Mouse (Mus musculus): ENCODE measurements at regions not wholly inside any gene's neighbourhood (a gene's known extent, or its start where the extent isn't known, plus 50 kb on each side); places are given as distances from the start of the nearest gene placed in this dataset.

GRCm38 (mm10) chr5:82396632-82397234 lies 958.3 kb downstream of the Tecrl start:
- no peak for TF ChIP-seq HCFC1 (IDR thresholded peaks at IDR 0.05; ENCODE audit: low read depth, low read length)
- no peak for TF ChIP-seq NRF1 (IDR thresholded peaks at IDR 0.05; ENCODE audit: insufficient read depth, low read depth, low read length, poor library complexity, severe bottlenecking)
- no peak for TF ChIP-seq CHD2 (IDR thresholded peaks at IDR 0.05; ENCODE audit: low read length)
- TF ChIP-seq CTCF (IDR thresholded peaks at IDR 0.05 in 2 of 3, conservative IDR thresholded peaks at IDR 0.05 in 1 of 3; ENCODE audit: control insufficient read depth in 1 of 3, insufficient read depth in 1 of 3, low read depth in 2 of 3, low read length in 3 of 3, poor library complexity in 1 of 3, severe bottlenecking in 1 of 3), result no peak
- no peak for TF ChIP-seq SMC3 (IDR thresholded peaks at IDR 0.05; ENCODE audit: low read depth, low read length)
- TF ChIP-seq POLR2A (IDR thresholded peaks at IDR 0.05; ENCODE audit: control insufficient read depth in 1 of 2, insufficient read depth in 1 of 2, low read depth in 1 of 2, low read length in 2 of 2, poor library complexity in 1 of 2), result no peak
- no peak for TF ChIP-seq POLR2AphosphoS2 (IDR thresholded peaks at IDR 0.05; ENCODE audit: low read length)
- TF ChIP-seq MEF2A (IDR thresholded peaks at IDR 0.05; ENCODE audit: extremely low read depth, insufficient replicate concordance, low read depth, low read length, poor library complexity, severe bottlenecking), result no peak
- TF ChIP-seq ZC3H11A (IDR thresholded peaks at IDR 0.05; ENCODE audit: low read depth, low read length), result no peak
- TF ChIP-seq USF1 (IDR thresholded peaks at IDR 0.05; ENCODE audit: low read depth, low read length), result no peak
- TF ChIP-seq ZNF384 (IDR thresholded peaks at IDR 0.05; ENCODE audit: low read depth, low read length), result no peak
- no peak for TF ChIP-seq TAL1 (IDR thresholded peaks at IDR 0.05; ENCODE audit: low read length)
- TF ChIP-seq POLR2AphosphoS5 (IDR thresholded peaks at IDR 0.05; ENCODE audit: borderline replicate concordance, low read depth, low read length), result no peak
- no peak for TF ChIP-seq EP300 (IDR thresholded peaks at IDR 0.05; ENCODE audit: low read depth in 1 of 2, low read length in 2 of 2)
